Comparison of ENCODE assay signal across 20 mouse cellular contexts in genomic region chr1:150886267-150886666, GRCm38 (mm10).
DNase-seq lines count a peak whose midpoint lies in the region; ATAC-seq and TF ChIP-seq lines count a peak whose summit lies in the region.
"Had no signal": no experiment of that assay in that cellular context is flagged by ENCODE, and none has a peak within 500 bp of the region (broad histone marks: within the 10 kb centered on the region; RNA-seq: fewer than 3 reads in every experiment).

No protein-coding gene starts in this region.

- H3K4me1 ChIP-seq in lung, postnatal 0 days (ENCODE audit: insufficient read depth, low read depth, low read length): no peaks in the 10 kb centered on the region

- H3K36me3 ChIP-seq in lung, postnatal 0 days (ENCODE audit: insufficient read depth, low read length): no peaks in the 10 kb centered on the region
- H3K36me3 ChIP-seq: G1E had no signal

- no peak overlapping the region for H3K4me3 ChIP-seq in lung, postnatal 0 days (ENCODE audit: low read depth, low read length)

- no peak overlapping the region for H3K4me2 ChIP-seq in lung, postnatal 0 days (replicated peaks; ENCODE audit: low read depth, low read length)

- no peaks in the 10 kb centered on the region for H3K9me3 ChIP-seq in lung, postnatal 0 days (ENCODE audit: low read length)
- H3K9me3 ChIP-seq: G1E had no signal

- H3K27me3 ChIP-seq in lung, postnatal 0 days (replicated peaks; ENCODE audit: insufficient read depth, low read length): no peaks in the 10 kb centered on the region
- H3K27me3 ChIP-seq: CH12.LX, Patski had no signal

- WGBS in lung, postnatal 0 days: 41% methylated on average over 1 of the region's 1 CpGs

- TF ChIP-seq CTCF in lung, postnatal 0 days (IDR thresholded peaks at IDR 0.05): no peak

- DNase-seq in lung, postnatal 0 days (ENCODE audit: low spot score): peak; percentile 77
- no peak for DNase-seq in lung, postnatal 10 days
- peak; percentile 33 for DNase-seq in 3T3-L1 (ENCODE audit: low read depth, low spot score)
- no peak for DNase-seq in kidney, postnatal 4 days
- DNase-seq: adrenal gland, adult 2 months; adrenal gland, adult 8-10 months; adrenal gland, postnatal 10 days; adrenal gland, postnatal 14 days; adrenal gland, postnatal 25 days; adrenal gland, postnatal 36 days; B cell, adult 2 months; cerebellum, adult 11 months; cerebellum, adult 11-12 months; cerebellum, adult 18-20 months; cerebellum, adult 2 months had no signal

- no peak overlapping the region for H3K9ac ChIP-seq in lung, postnatal 0 days (replicated peaks; ENCODE audit: low read depth)

- peak; percentile 75 for ATAC-seq in lung, postnatal 0 days
- ATAC-seq: activated CD4-positive, CD25-positive, alpha-beta regulatory T cell, adult 4 months; CD4-positive, CD25-positive, alpha-beta regulatory T cell, adult 4 months; Patski had no signal

- TF ChIP-seq EP300 in lung, postnatal 0 days (IDR thresholded peaks at IDR 0.05): peak; percentile 23; the same call in 1 of the 2 replicates

- H3K27ac ChIP-seq in lung, postnatal 0 days (ENCODE audit: low read length): no peak overlapping the region

Comparison
In these comparisons a context has a peak if more than half of its experiments do, and no peak if none do; other contexts are left out.
1. DNase-seq: peak in lung, postnatal 0 days (single experiment) and 3T3-L1 (single experiment); none in lung, postnatal 10 days (single experiment) and kidney, postnatal 4 days (0 of 2).